In the genomic region with DNA sequence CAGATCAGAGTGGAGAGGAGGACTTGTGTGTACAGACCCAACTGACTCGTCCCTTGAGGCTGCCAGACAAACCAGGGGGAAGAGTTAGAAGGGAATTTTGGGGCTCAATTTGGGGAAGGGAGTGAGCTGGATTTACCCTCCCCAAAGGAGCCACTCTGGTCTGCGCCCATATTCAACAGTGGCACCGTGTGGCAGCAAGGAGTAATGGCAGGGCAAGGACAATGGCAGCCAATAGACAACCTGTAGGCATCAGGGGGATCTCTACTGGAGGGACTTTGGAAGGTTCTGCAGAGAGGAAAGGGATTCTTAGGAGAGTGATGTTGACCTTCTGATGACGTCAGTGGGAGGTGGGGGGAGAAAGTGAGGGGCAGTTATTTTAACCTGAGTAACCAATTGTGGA, we compare ENCODE assay signal across 8 mouse cellular contexts.
DNase-seq lines count a peak whose midpoint lies in the region; ATAC-seq and TF ChIP-seq lines count a peak whose summit lies in the region.

No protein-coding gene starts in this region.

- DNase-seq in adrenal gland, adult (ENCODE audit: inconsistent age in 2 of 2, low spot score in 1 of 2): peak; percentile 25 to 62
- DNase-seq in adrenal gland, adult 8-10 months: no peak
- DNase-seq in ovary, postnatal 14 days (ENCODE audit: low spot score): no peak
- DNase-seq in cerebellum, adult 9-10 months: no peak

- WGBS in intestine, postnatal 0 days: 22% methylated on average over 4 of the region's 4 CpGs
- 28% methylated on average over 4 of the region's 4 CpGs for WGBS in intestine, embryonic 16.5 days
- WGBS in kidney, embryonic 14.5 days: 23% methylated on average over 4 of the region's 4 CpGs

- H3K4me2 ChIP-seq in intestine, postnatal 0 days (replicated peaks; ENCODE audit: low read depth): no peak overlapping the region
- H3K4me2 ChIP-seq in intestine, embryonic 16.5 days (ENCODE audit: low read depth, low read length): no peak overlapping the region
- H3K4me2 ChIP-seq in kidney, embryonic 14.5 days (replicated peaks; ENCODE audit: low read depth, low read length): no peak overlapping the region

- H3K4me1 ChIP-seq in intestine, postnatal 0 days (replicated peaks; ENCODE audit: control insufficient read depth, insufficient read depth, low read length): no peaks in the 10 kb centered on the region
- no peaks in the 10 kb centered on the region for H3K4me1 ChIP-seq in intestine, embryonic 16.5 days (ENCODE audit: control insufficient read depth, insufficient read depth, low read length)
- H3K4me1 ChIP-seq in E14TG2a.4 (replicated peaks; ENCODE audit: low read depth, low read length): no peaks in the 10 kb centered on the region
- H3K4me1 ChIP-seq in kidney, embryonic 14.5 days (ENCODE audit: control insufficient read depth, insufficient read depth, low read length): no peaks in the 10 kb centered on the region

- ATAC-seq in intestine, postnatal 0 days: no peak
- ATAC-seq in intestine, embryonic 16.5 days: no peak
- 0 out of 2 replicates have a peak, but pooled peaks have one; percentile 52 for ATAC-seq in kidney, embryonic 14.5 days (ENCODE audit: low FRiP score, low TSS enrichment)

- H3K9me3 ChIP-seq in intestine, postnatal 0 days (ENCODE audit: control insufficient read depth): no peaks in the 10 kb centered on the region
- H3K9me3 ChIP-seq in intestine, embryonic 16.5 days (ENCODE audit: control insufficient read depth, low read length): no peaks in the 10 kb centered on the region
- H3K9me3 ChIP-seq in E14TG2a.4 (ENCODE audit: low read length): no peaks in the 10 kb centered on the region
- no peaks in the 10 kb centered on the region for H3K9me3 ChIP-seq in kidney, embryonic 14.5 days (ENCODE audit: control insufficient read depth, low read length)

- H3K36me3 ChIP-seq in intestine, postnatal 0 days (ENCODE audit: control insufficient read depth, insufficient read depth): no peaks in the 10 kb centered on the region
- H3K36me3 ChIP-seq in intestine, embryonic 16.5 days (ENCODE audit: control insufficient read depth, insufficient read depth, low read length): no peaks in the 10 kb centered on the region
- H3K36me3 ChIP-seq in E14TG2a.4 (ENCODE audit: insufficient read depth, low read length): no peaks in the 10 kb centered on the region
- H3K36me3 ChIP-seq in kidney, embryonic 14.5 days (ENCODE audit: control insufficient read depth, insufficient read depth, low read length): no peaks in the 10 kb centered on the region

- H3K27me3 ChIP-seq in intestine, postnatal 0 days (replicated peaks; ENCODE audit: control insufficient read depth, insufficient read depth, low read length): no peaks in the 10 kb centered on the region
- no peaks in the 10 kb centered on the region for H3K27me3 ChIP-seq in intestine, embryonic 16.5 days (replicated peaks; ENCODE audit: control insufficient read depth, insufficient read depth, low read length)
- H3K27me3 ChIP-seq in E14TG2a.4 (ENCODE audit: insufficient read depth, low read length): peaks cover 18% of the 10 kb centered on the region
- H3K27me3 ChIP-seq in kidney, embryonic 14.5 days (ENCODE audit: control insufficient read depth, insufficient read depth, low read length): no peaks in the 10 kb centered on the region

- no peak overlapping the region for H3K27ac ChIP-seq in intestine, postnatal 0 days (ENCODE audit: low read depth, low read length)
- no peak overlapping the region for H3K27ac ChIP-seq in intestine, embryonic 16.5 days (ENCODE audit: low read length)
- no peak overlapping the region for H3K27ac ChIP-seq in kidney, embryonic 14.5 days (ENCODE audit: low read depth, low read length)

- no peak overlapping the region for H3K9ac ChIP-seq in intestine, postnatal 0 days (ENCODE audit: low read depth, low read length)
- H3K9ac ChIP-seq in intestine, embryonic 16.5 days (ENCODE audit: low read depth, low read length): no peak overlapping the region
- H3K9ac ChIP-seq in kidney, embryonic 14.5 days (ENCODE audit: low read depth, low read length): no peak overlapping the region

- peak; percentile 79 for TF ChIP-seq CTCF in intestine, postnatal 0 days (IDR thresholded peaks at IDR 0.05; ENCODE audit: low read depth)
- TF ChIP-seq CTCF in E14TG2a.4 (conservative IDR thresholded peaks at IDR 0.05; ENCODE audit: low read length): peak; percentile 78

- H3K4me3 ChIP-seq in intestine, postnatal 0 days (ENCODE audit: low read depth, low read length): no peak overlapping the region
- no peak overlapping the region for H3K4me3 ChIP-seq in intestine, embryonic 16.5 days (ENCODE audit: low read length)
- no peak overlapping the region for H3K4me3 ChIP-seq in E14TG2a.4 (replicated peaks; ENCODE audit: low read length)
- no peak overlapping the region for H3K4me3 ChIP-seq in kidney, embryonic 14.5 days (ENCODE audit: low read length)

Comparison
In these comparisons a context has a peak if more than half of its experiments do, and no peak if none do; other contexts are left out.
1. DNase-seq: peak in adrenal gland, adult (2 of 2); none in adrenal gland, adult 8-10 months (single experiment), ovary, postnatal 14 days (single experiment) and cerebellum, adult 9-10 months (single experiment).